Mouse (Mus musculus) cerebellum, adult 2 months (tissue): ENCODE results near the gene Adgb.

Experiments used
- CTCF ChIP-seq: fragments of 200-500 bp; IDR thresholded peaks from 2 replicates; pipeline ENCODE4 v1.5.1; 2011; ENCODE audit warnings: low read depth, mild to moderate bottlenecking, control low read depth, low read length, moderate library complexity, borderline replicate concordance; ENCODE audit not compliant: insufficient read depth
- POLR2A ChIP-seq: fragments of 200-500 bp; IDR thresholded peaks from 2 replicates; pipeline ENCODE4 v1.6.1; 2011; ENCODE audit warnings: low read length, control low read depth, borderline replicate concordance; ENCODE audit not compliant: insufficient read depth

DNA sequence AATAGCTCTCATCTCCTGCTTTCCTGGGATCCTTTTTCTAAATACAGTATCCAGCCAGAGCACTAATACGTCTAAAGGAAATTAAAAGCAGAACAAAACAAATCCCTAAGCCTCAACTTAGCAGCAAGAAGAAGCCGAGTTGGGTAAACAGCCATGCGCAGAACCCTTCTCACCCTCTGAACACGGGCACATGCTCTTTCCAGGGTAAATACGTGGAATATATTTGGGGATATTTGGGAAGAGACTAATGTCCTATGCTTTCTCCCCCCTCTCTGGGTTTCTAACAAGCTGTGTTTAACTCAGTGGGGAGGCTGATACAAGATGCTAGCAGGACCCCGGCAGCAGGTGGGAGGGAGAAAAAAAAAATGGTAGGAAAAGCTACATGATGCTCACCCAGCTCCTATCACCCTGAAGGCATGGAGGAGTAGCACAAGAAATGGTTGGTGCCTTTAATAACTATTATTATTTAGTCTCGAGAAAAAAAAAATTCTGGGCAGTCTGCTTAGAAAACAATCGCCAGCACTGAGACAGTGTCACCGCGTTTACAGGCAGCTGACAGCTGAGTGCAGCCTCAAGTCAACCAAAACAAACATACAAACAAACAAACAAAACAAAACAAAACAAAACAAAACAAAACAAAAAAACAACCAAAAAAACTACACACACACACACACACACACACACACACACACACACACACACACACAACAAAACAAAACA lies 151.6 kb downstream of the Adgb start:
- TF ChIP-seq POLR2A (no peak), CTCF (no peak)
